Comparison of ENCODE assay signal across 9 mouse cellular contexts in the genomic region with DNA sequence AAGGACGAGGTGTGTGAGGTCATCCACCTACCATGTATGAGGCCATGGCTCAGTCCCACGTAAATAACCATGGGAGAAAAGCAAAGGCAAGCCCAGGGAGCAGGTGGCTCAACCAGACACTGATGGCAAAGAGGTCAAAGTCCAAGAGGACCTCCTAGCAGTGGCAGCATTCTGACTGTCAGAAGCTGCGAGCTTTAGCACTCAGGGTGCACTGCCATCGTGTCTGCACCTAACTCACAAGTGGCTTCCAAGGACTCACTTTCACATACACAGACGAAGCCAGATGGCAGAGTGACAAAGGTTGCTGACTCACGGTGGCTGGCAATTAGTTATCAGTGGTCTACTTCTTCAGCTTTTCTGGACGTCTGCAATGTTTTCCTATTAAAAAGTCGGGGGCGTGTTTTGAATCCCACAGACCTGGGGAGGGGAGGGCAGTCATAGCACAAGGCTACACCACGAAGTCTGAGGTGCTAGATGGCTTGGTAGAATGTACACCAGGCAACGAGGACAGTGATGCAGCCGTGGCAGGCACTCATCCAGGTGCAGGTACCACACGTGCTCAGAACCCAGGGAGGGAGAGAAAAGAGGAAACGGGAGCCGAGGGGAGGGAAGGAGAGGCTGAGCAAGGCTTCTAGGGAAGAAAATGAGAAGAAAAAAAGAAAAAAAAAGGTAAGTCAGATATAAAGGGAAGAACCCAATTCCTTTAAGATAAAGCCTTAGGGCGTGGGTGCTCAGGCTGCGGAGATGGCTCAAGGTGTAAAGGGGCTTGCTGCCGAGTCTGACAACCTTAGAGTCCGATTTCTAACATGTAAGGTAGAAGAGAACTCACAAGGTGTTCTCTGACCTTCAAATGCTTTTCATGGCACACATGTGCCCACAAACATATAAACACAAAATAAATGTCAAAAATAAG. TPM values are rescaled to one million over a fixed set of nuclear protein-coding genes. Genes with fewer than 3 reads are reported as not detected.
A peak's percentile ranks its signal among the peaks of the same experiment; 100 is the strongest.
DNase-seq lines count a peak whose midpoint lies in the region; ATAC-seq and TF ChIP-seq lines count a peak whose summit lies in the region.
"Had no signal": no experiment of that assay in that cellular context is flagged by ENCODE, and none has a peak within 500 bp of the region (broad histone marks: within the 10 kb centered on the region; RNA-seq: fewer than 3 reads in every experiment).

No protein-coding gene starts in this region.

- H3K9ac ChIP-seq in lung, postnatal 0 days (replicated peaks; ENCODE audit: low read depth), result no peak overlapping the region
- no peak overlapping the region for H3K9ac ChIP-seq in heart, embryonic 14.5 days (ENCODE audit: low read length)

- no peaks in the 10 kb centered on the region for H3K27me3 ChIP-seq in lung, postnatal 0 days (replicated peaks; ENCODE audit: insufficient read depth, low read length)
- H3K27me3 ChIP-seq in heart, embryonic 14.5 days (ENCODE audit: control insufficient read depth, insufficient read depth, low read length), result no peaks in the 10 kb centered on the region
- H3K27me3 ChIP-seq in midbrain, embryonic 10.5 days (ENCODE audit: low read depth, poor library complexity, severe bottlenecking), result no peaks in the 10 kb centered on the region
- H3K27me3 ChIP-seq: limb, embryonic 13.5 days had no signal

- no peak for ATAC-seq in lung, postnatal 0 days
- no peak for ATAC-seq in heart, embryonic 14.5 days (ENCODE audit: insufficient number of reproducible peaks, insufficient read depth, low FRiP score, low read depth)

- DNase-seq in lung, adult 18-20 months, result peak; percentile 40 to 54
- DNase-seq in lung, postnatal 0 days (ENCODE audit: low spot score), result no peak
- peak; percentile 27 to 33 for DNase-seq in adrenal gland, postnatal 4 days (ENCODE audit: low spot score in 2 of 2)
- DNase-seq in spleen, postnatal 10 days (ENCODE audit: low spot score in 2 of 2), result peak; percentile 77 to 89
- no peak for DNase-seq in right cerebral cortex, postnatal 4 days
- no peak for DNase-seq in embryo, embryonic 10.5 days (ENCODE audit: low spot score)
- no peak for DNase-seq in midbrain, embryonic 10.5 days (ENCODE audit: low spot score)

- no peak overlapping the region for H3K4me2 ChIP-seq in lung, postnatal 0 days (replicated peaks; ENCODE audit: low read depth, low read length)
- peak overlapping the region; percentile 40; the same call in 1 of the 2 replicates for H3K4me2 ChIP-seq in heart, embryonic 14.5 days (ENCODE audit: low read length)

- H3K4me1 ChIP-seq in lung, postnatal 0 days (ENCODE audit: insufficient read depth, low read depth, low read length), result peaks cover 6% of the 10 kb centered on the region; the same call in 1 of the 2 replicates
- H3K4me1 ChIP-seq in heart, embryonic 14.5 days (ENCODE audit: control insufficient read depth in 2 of 2, insufficient read depth in 2 of 2, low read length in 2 of 2), result peaks cover 41 to 66% of the 10 kb centered on the region in 2 experiments
- H3K4me1 ChIP-seq in midbrain, embryonic 10.5 days, result peaks cover 62% of the 10 kb centered on the region

- H3K27ac ChIP-seq in lung, postnatal 0 days (ENCODE audit: low read length), result no peak overlapping the region
- no peak overlapping the region; a peak in 1 of 4 replicates for H3K27ac ChIP-seq in heart, embryonic 14.5 days (replicated peaks in 1 of 2; ENCODE audit: control insufficient read depth in 1 of 2, insufficient read depth in 1 of 2, low read depth in 2 of 2, low read length in 2 of 2)
- no peak overlapping the region for H3K27ac ChIP-seq in midbrain, embryonic 10.5 days (replicated peaks)
- H3K27ac ChIP-seq: limb, embryonic 13.5 days had no signal

- no peak for TF ChIP-seq CTCF in lung, postnatal 0 days (IDR thresholded peaks at IDR 0.05)

- no peaks in the 10 kb centered on the region for H3K9me3 ChIP-seq in lung, postnatal 0 days (ENCODE audit: low read length)
- H3K9me3 ChIP-seq in heart, embryonic 14.5 days (ENCODE audit: control insufficient read depth, low read length), result no peaks in the 10 kb centered on the region
- no peaks in the 10 kb centered on the region for H3K9me3 ChIP-seq in midbrain, embryonic 10.5 days (replicated peaks)
- H3K9me3 ChIP-seq: limb, embryonic 13.5 days had no signal

- no peaks in the 10 kb centered on the region for H3K36me3 ChIP-seq in lung, postnatal 0 days (ENCODE audit: insufficient read depth, low read length)
- H3K36me3 ChIP-seq in heart, embryonic 14.5 days (ENCODE audit: control insufficient read depth, insufficient read depth, low read length), result 0 out of 2 replicates have a peak, but pooled peaks cover 4% of the 10 kb centered on the region
- peaks cover 10% of the 10 kb centered on the region; the same call in 1 of the 2 replicates for H3K36me3 ChIP-seq in midbrain, embryonic 10.5 days
- H3K36me3 ChIP-seq: limb, embryonic 13.5 days had no signal

- TF ChIP-seq EP300 in lung, postnatal 0 days (IDR thresholded peaks at IDR 0.05), result no peak

- H3K4me3 ChIP-seq in lung, postnatal 0 days (ENCODE audit: low read depth, low read length), result no peak overlapping the region
- no peak overlapping the region for H3K4me3 ChIP-seq in heart, embryonic 14.5 days (ENCODE audit: control insufficient read depth in 1 of 2, insufficient read depth in 1 of 2, low read depth in 1 of 2, low read length in 2 of 2)
- H3K4me3 ChIP-seq in midbrain, embryonic 10.5 days, result no peak overlapping the region
- H3K4me3 ChIP-seq: limb, embryonic 13.5 days had no signal

- WGBS in lung, postnatal 0 days, result 66% methylated on average over 19 of the region's 19 CpGs
- 60% methylated on average over 19 of the region's 19 CpGs for WGBS in heart, embryonic 14.5 days
- 91% methylated on average over 19 of the region's 19 CpGs for WGBS in midbrain, embryonic 10.5 days

RNA-seq across cellular contexts. Expression of a gene that starts 9.2 kb away (rescaled TPM):
- 9.1 and 9.8 TPM in 2 replicates for polyA plus RNA-seq in lung, postnatal 0 days (2015; fragmentation: Nextera tagmentation; extraction: Ambion mirVana)
- 10 to 100 TPM; 32.6 to 39.0 TPM for total RNA-seq in adrenal gland, postnatal 4 days (2021)
- polyA plus RNA-seq in heart, embryonic 14.5 days (2014; fragmentation: Nextera tagmentation; extraction: Ambion mirVana), result 14.4 and 17.1 TPM in 2 replicates
- polyA plus RNA-seq in midbrain, embryonic 10.5 days (2016; fragmentation: Nextera tagmentation; extraction: Ambion mirVana), result 8.3 and 8.7 TPM in 2 replicates

RNA-seq across cellular contexts. Expression of a gene that starts 14.2 kb away (rescaled TPM):
- polyA plus RNA-seq in lung, postnatal 0 days (2015; fragmentation: Nextera tagmentation; extraction: Ambion mirVana), result 0.26 TPM in 1 of 2 replicates, not detected in the other
- not detected for total RNA-seq in adrenal gland, postnatal 4 days (2021)
- polyA plus RNA-seq in heart, embryonic 14.5 days (2014; fragmentation: Nextera tagmentation; extraction: Ambion mirVana), result 0.28 TPM in 1 of 2 replicates, not detected in the other
- not detected in 2 replicates for polyA plus RNA-seq in midbrain, embryonic 10.5 days (2016; fragmentation: Nextera tagmentation; extraction: Ambion mirVana)
- polyA plus RNA-seq: limb, embryonic 13.5 days had no signal

RNA-seq across cellular contexts. Expression of a gene that starts 41.3 kb away (rescaled TPM):
- polyA plus RNA-seq in lung, postnatal 0 days (2015; fragmentation: Nextera tagmentation; extraction: Ambion mirVana), result 38.6 and 56.3 TPM in 2 replicates
- 1 to 10 TPM; 5.3 to 6.0 TPM for total RNA-seq in adrenal gland, postnatal 4 days (2021)
- polyA plus RNA-seq in heart, embryonic 14.5 days (2014; fragmentation: Nextera tagmentation; extraction: Ambion mirVana), result 2.3 and 2.5 TPM in 2 replicates
- 6.4 and 9.4 TPM in 2 replicates for polyA plus RNA-seq in midbrain, embryonic 10.5 days (2016; fragmentation: Nextera tagmentation; extraction: Ambion mirVana)

RNA-seq across cellular contexts. Expression of a gene that starts 54.8 kb away (rescaled TPM):
- 23.5 and 27.9 TPM in 2 replicates for polyA plus RNA-seq in lung, postnatal 0 days (2015; fragmentation: Nextera tagmentation; extraction: Ambion mirVana)
- 10 to 100 TPM; 18.0 TPM for total RNA-seq in adrenal gland, postnatal 4 days (2021)
- 6.4 and 6.6 TPM in 2 replicates for polyA plus RNA-seq in heart, embryonic 14.5 days (2014; fragmentation: Nextera tagmentation; extraction: Ambion mirVana)
- 2.5 and 3.3 TPM in 2 replicates for polyA plus RNA-seq in midbrain, embryonic 10.5 days (2016; fragmentation: Nextera tagmentation; extraction: Ambion mirVana)

Comparison
In these comparisons a context has a peak if more than half of its experiments do, and no peak if none do; other contexts are left out.
1. DNase-seq: peak in lung, adult 18-20 months (2 of 2), adrenal gland, postnatal 4 days (2 of 2) and spleen, postnatal 10 days (2 of 2); none in lung, postnatal 0 days (single experiment), right cerebral cortex, postnatal 4 days (single experiment), embryo, embryonic 10.5 days (single experiment) and midbrain, embryonic 10.5 days (single experiment).